Mouse (Mus musculus) bone marrow, adult 2 months (tissue): Measurements from ENCODE around the gene Spen.

ENCODE experiments used
- CTCF ChIP-seq: fragments of 200-500 bp; IDR thresholded peaks from 2 replicates; pipeline ENCODE4 v1.5.1; 2011; ENCODE audit warnings: low read length, control low read depth; ENCODE audit not compliant: control insufficient read depth, insufficient read depth
- POLR2A ChIP-seq: fragments of 200-500 bp; IDR thresholded peaks from 2 replicates; pipeline ENCODE4 v1.6.1; 2011; ENCODE audit warnings: low read depth, mild to moderate bottlenecking, control low read depth, low read length, borderline replicate concordance; ENCODE audit not compliant: control insufficient read depth

DNA sequence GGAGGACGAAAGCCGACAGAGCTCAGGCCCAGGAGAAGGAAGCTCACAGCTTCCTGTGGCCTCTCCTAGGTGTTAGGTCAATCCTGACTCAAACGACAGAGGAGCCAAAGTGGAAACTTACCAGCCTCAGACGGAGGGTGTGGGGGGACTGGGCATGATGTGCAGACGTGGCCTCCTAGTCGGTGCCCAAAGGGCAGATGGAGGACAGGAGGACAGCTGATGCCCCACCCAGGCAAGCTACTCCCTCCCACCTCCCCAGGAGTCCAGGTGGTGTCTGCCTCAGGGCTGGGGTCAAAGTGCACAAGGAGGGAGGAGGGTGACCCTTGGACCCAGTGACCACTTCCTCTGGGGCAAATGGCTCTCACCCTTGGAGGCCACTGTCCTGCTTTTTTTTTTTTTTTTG, 32.9 kb upstream of the Spen start:
- TF ChIP-seq CTCF (no peak), POLR2A (no peak)
